Mouse (Mus musculus) ES-E14 (cell line): ENCODE data around the gene Gtf2f1. TPM values are rescaled to one million over a fixed set of nuclear protein-coding genes. Genes with fewer than 3 reads are reported as not detected.

Experiments
- DNase-seq: peaks from one replicate; pipeline ENCODE4 v3.0.0-alpha.2; 2013; ENCODE audit warnings: low read depth, low spot score
- H3K27ac ChIP-seq: 2 replicates; pipeline ENCODE4 v1.5.1; 2012; ENCODE audit warnings: low read depth, mild to moderate bottlenecking, low read length, moderate library complexity, mixed read lengths; ENCODE audit not compliant: poor library complexity, insufficient read depth, severe bottlenecking
- H3K36me3 ChIP-seq: 2 replicates; pipeline ENCODE4 v1.6.1; 2012; ENCODE audit warnings: mild to moderate bottlenecking, low read length, moderate library complexity, mixed read lengths; ENCODE audit not compliant: control insufficient read depth, poor library complexity, insufficient read depth, severe bottlenecking
- H3K4me1 ChIP-seq, 2 experiments: fragments of 150-350 bp in 1 of 2; sonication (generic) in 1 of 2; 2 replicates each; pipeline ENCODE4 v1.6.1; 2012; ENCODE audit warnings: low read length in 2 of 2, mild to moderate bottlenecking in 1 of 2, mixed read lengths in 1 of 2; ENCODE audit not compliant: control insufficient read depth in 2 of 2, insufficient read depth in 2 of 2, poor library complexity in 1 of 2
- H3K4me3 ChIP-seq, 2 experiments: fragments of 150-350 bp in 1 of 2; sonication (generic) in 1 of 2; 2 replicates each; pipeline ENCODE4 v1.5.1; 2012; ENCODE audit warnings: low read length in 2 of 2, low read depth in 1 of 2, mild to moderate bottlenecking in 1 of 2, mixed read lengths in 1 of 2; ENCODE audit not compliant: insufficient read depth in 1 of 2, poor library complexity in 1 of 2, severe bottlenecking in 1 of 2
- H3K9ac ChIP-seq: 2 replicates; pipeline ENCODE4 v1.6.1; 2012; ENCODE audit warnings: low read depth, mild to moderate bottlenecking, low read length, mixed read lengths; ENCODE audit not compliant: poor library complexity, insufficient read depth, severe bottlenecking
- H3K9me3 ChIP-seq: fragments of 150-350 bp; sonication (generic); 2 replicates; pipeline ENCODE4 v1.6.1; 2012; ENCODE audit warnings: low read depth, mild to moderate bottlenecking, low read length; ENCODE audit not compliant: control insufficient read depth, insufficient read depth
- CHD2 ChIP-seq: IDR thresholded peaks from 2 replicates; pipeline ENCODE4 v1.6.1; 2014; ENCODE audit warnings: mild to moderate bottlenecking, low read depth, low read length, inconsistent platforms
- HCFC1 ChIP-seq: IDR thresholded peaks from 2 replicates; pipeline ENCODE4 v1.6.1; 2012; ENCODE audit warnings: low read length, inconsistent platforms, borderline replicate concordance; ENCODE audit not compliant: insufficient read depth
- MAFK ChIP-seq: IDR thresholded peaks from 2 replicates; pipeline ENCODE4 v1.6.1; 2014; ENCODE audit warnings: mild to moderate bottlenecking, low read depth, low read length, inconsistent platforms; ENCODE audit not compliant: insufficient read depth
- ZC3H11A ChIP-seq: IDR thresholded peaks from 2 replicates; pipeline ENCODE4 v1.6.1; 2012; ENCODE audit warnings: low read depth, mild to moderate bottlenecking, inconsistent platforms, low read length, borderline replicate concordance
- ZNF384 ChIP-seq: IDR thresholded peaks from 2 replicates; pipeline ENCODE4 v1.6.1; 2012; ENCODE audit warnings: low read depth, low read length, inconsistent platforms
- in situ Hi-C, 2 experiments: fragments of 600-800 bp; cut with MboI; formaldehyde crosslinking; loops; one replicate each; pipeline ENCODE4 v1.15.1; 2025; ENCODE audit warnings: low sequenced_read_pairs in 2 of 2, inconsistent platforms in 1 of 2; ENCODE audit not compliant: unreplicated experiment in 2 of 2
- total RNA-seq: library from RNA; depleted of rRNA; stranded (reverse); fragments of 300-350 nt; gene quantifications from 2 replicates; pipeline ENCODE4 v1.2.3, GENCODE M21; 2012

Gtf2f1 gene
- total RNA-seq, 1 experiment = 101 TPM

GRCm38 (mm10) chr17:56995046-56995445, 16.0 kb downstream of the Gtf2f1 start:
- DNase-seq = no peak
- in situ Hi-C loops = no loop called here
- TF ChIP-seq HCFC1 (no peak), CHD2 (no peak)
- Histone ChIP-seq H3K4me3 (no peak overlapping the region), H3K27ac (no peak overlapping the region), H3K4me1 (peaks cover 4 to 10% of the 10 kb centered on the region in 2 experiments; a peak in 2 of 4 replicates), H3K36me3 (peaks cover 56% of the 10 kb centered on the region), H3K9ac (no peak overlapping the region), H3K9me3 (no peaks in the 10 kb centered on the region)

- in situ Hi-C loops = no loop called here
- no peak for TF ChIP-seq CHD2
- no peak for TF ChIP-seq ZC3H11A
- no peak for TF ChIP-seq ZNF384
- no peak for TF ChIP-seq HCFC1
- no peak for TF ChIP-seq MAFK
- peaks cover 4% of the 10 kb centered on the region in 2 experiments; a peak in 2 of 4 replicates for H3K4me1 ChIP-seq
- no peak overlapping the region for H3K27ac ChIP-seq
- no peak for DNase-seq
- H3K9me3 ChIP-seq = no peaks in the 10 kb centered on the region
- peaks cover 36% of the 10 kb centered on the region for H3K36me3 ChIP-seq
- peak overlapping the region; percentile 56 for H3K9ac ChIP-seq
- H3K4me3 ChIP-seq = peak overlapping the region; percentile 83 to 87
Measured at GRCm38 (mm10) chr17:56990966-56991365, 20.1 kb downstream of the Gtf2f1 start.

- in situ Hi-C loops = no loop called here
- peak within 1 kb of the TSS; percentile 75 for H3K27ac ChIP-seq
- TF ChIP-seq ZNF384 = no peak
- TF ChIP-seq MAFK = no peak
- TF ChIP-seq HCFC1 = peak; percentile 89
- H3K4me3 ChIP-seq = peak within 1 kb of the TSS; percentile 83 to 87
- H3K9me3 ChIP-seq = no peaks in the 10 kb centered on the region
- H3K9ac ChIP-seq = peak within 1 kb of the TSS; percentile 88
- DNase-seq = peak; percentile 93
- peaks cover 4% of the 10 kb centered on the region in 2 experiments; a peak in 2 of 4 replicates for H3K4me1 ChIP-seq
- H3K36me3 ChIP-seq = peaks cover 32% of the 10 kb centered on the region
Measured at GRCm38 (mm10) chr17:56990115-56990746, 20.9 kb downstream of the Gtf2f1 start, which contains the start of gene Clpp. TSS of gene Clpp (plus strand) at chr17:56990305.

- DNase-seq = peak; percentile 77
- H3K9me3 ChIP-seq = no peaks in the 10 kb centered on the region
- peaks cover 27% of the 10 kb centered on the region for H3K36me3 ChIP-seq
- peak overlapping the region; percentile 83 to 87 for H3K4me3 ChIP-seq
- H3K27ac ChIP-seq = peak overlapping the region; percentile 75
- in situ Hi-C loops = no loop called here
- peaks cover 4% of the 10 kb centered on the region in 2 experiments; a peak in 2 of 4 replicates for H3K4me1 ChIP-seq
- H3K9ac ChIP-seq = peak overlapping the region; percentile 84
- TF ChIP-seq CHD2 (no peak), HCFC1 (peak; percentile 89; the same call in 1 of the 2 replicates)
Measured at GRCm38 (mm10) chr17:56989467-56990114, 21.5 kb downstream of the Gtf2f1 start.

DNA sequence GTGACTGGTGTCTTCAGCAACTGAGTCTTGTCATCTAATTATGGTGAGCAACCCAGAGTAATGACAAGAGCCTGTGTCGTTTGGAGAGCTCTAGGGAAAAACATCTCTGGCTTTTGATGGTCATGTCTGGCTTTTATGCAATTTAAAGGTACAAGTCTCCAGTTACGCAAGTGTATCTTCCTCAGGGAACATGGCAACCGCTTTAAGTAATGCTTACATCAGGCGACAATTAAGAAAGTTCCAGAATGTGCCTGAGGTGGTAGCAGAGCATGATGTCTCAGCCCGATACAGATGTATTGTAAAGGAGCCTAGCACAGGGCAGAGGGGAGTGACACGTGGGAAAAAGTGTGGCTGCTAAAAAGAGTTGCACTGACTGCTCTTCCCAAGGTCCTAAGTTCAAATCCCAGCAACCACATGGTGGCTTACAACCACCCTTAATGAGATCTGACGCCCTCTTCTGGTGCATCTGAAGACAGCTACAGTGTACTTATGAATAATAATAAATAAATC, 22.1 kb downstream of the Gtf2f1 start:
- peaks cover 23% of the 10 kb centered on the region for H3K36me3 ChIP-seq
- in situ Hi-C loops = no loop called here
- no peak overlapping the region for H3K27ac ChIP-seq
- peaks cover 4% of the 10 kb centered on the region in 2 experiments; a peak in 2 of 4 replicates for H3K4me1 ChIP-seq
- no peak for DNase-seq
- TF ChIP-seq CHD2 (no peak), HCFC1 (no peak), ZC3H11A (no peak), ZNF384 (no peak), MAFK (no peak)
- no peak overlapping the region for H3K4me3 ChIP-seq
- no peaks in the 10 kb centered on the region for H3K9me3 ChIP-seq
- H3K9ac ChIP-seq = no peak overlapping the region
